Mouse (Mus musculus): ENCODE results near the gene Rps21.
"Not testable (repeated sequence)": the region's sequence is repeated elsewhere in the genome, so short reads cannot be mapped to it uniquely, and the experiment has no call there.

The Rps21 gene

GRCm38 (mm10) chr2:180259826-180260609, 2.8 kb downstream of the Rps21 start:
- DNase-seq = not testable (repeated sequence)

GRCm38 (mm10) chr2:180260610-180261480, 3.7 kb downstream of the Rps21 start:
- no peak for DNase-seq

DNA sequence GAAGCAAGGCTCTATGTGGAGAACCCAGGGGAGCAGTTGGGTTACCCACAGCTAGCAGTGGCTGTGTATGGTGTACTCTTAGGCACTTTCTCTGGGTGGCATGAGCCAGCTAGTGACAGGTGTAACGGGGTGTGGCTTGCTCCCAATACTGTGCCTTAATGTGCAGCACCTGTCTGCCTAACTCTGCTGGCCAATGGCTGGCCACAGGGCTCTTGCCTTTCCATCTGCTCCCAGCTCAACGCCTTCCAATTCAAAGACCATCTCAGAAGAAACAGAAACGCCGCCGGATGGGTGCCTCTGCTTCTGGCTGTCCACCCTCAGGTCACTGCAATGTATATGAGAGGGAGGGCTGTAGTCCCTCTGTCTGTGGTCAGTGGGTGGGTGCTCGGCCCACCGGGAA, 4.7 kb downstream of the Rps21 start:
- no peak for DNase-seq

DNA sequence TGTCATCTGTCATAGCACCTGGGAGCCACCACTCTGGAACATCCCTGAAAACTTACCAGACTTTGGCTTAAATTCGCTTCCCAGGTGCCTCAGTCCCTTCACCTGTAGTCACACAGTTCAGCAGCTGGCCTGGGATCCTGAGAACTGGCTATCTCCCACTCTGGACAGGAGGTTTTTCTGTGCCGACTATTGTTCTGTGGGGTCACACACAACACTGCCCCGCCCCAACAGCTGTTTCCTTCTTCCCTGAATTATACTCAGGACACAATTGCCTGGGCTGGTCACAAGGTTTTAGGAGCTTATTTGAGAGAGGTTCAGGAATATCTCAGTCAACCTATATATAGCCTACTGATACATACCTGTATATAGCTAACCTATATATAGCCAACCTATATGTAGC, 5.3 kb downstream of the Rps21 start:
- no peak for DNase-seq

- no peak for DNase-seq
These were observed 5.7 kb downstream of the Rps21 start for GRCm38 (mm10) chr2:180262891-180263290.

- no peak for DNase-seq
These were observed 10.8 kb downstream of the Rps21 start for GRCm38 (mm10) chr2:180267955-180268354.

- DNase-seq = no peak
These were observed 12.2 kb downstream of the Rps21 start for GRCm38 (mm10) chr2:180269329-180269728.

GRCm38 (mm10) chr2:180270537-180271255, 13.5 kb downstream of the Rps21 start:
- DNase-seq = no peak

GRCm38 (mm10) chr2:180271804-180272395, 14.7 kb downstream of the Rps21 start:
- DNase-seq = no peak

GRCm38 (mm10) chr2:180272884-180273321, 15.7 kb downstream of the Rps21 start:
- DNase-seq = peak; percentile 59

DNA sequence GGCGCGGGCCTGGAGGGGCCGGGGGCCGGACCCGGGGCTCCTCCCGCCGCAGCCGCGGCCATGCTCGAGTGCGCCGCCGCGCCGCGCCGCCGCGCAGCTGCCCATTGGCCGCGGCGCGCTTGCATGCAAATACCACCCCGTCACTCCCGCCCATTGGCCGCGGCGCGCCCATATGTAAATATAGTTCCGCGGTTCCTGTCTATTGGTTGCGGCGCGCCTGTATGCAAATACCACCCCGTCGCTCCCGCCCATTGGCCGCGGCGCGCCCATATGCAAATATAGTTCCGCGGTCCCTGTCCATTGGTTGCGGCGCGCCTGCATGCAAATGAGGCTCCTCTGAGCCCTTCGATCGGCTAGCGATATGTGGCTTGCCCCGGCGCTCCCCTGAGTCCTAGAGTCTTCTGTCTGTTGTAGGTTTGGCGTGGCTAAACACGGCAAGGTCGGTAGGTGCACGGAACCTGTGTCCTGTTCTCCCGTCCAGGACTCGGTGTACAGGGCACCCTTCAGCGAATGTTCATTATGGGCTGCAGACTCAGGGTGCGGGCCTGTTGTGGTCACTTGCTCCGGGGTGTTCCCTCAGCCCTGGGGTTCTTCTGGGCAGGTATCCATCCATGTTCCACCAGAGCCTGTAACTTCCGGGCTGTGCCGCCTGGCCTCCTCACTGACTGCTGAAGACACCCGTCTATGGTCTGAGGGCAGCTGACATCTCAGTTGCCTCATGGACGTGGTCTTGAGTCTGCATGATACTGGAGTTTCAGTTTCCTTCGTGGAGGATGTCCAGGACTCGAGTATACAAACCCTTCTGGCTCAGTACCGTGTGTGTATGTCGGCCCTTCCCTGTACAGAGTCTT, 16.4 kb downstream of the Rps21 start, which contains the start of gene Cables2:
Gene Cables2 (minus strand): TSS at position 103 of the 851 bp plus-strand sequence.
- peak; percentile 87 for DNase-seq

DNA sequence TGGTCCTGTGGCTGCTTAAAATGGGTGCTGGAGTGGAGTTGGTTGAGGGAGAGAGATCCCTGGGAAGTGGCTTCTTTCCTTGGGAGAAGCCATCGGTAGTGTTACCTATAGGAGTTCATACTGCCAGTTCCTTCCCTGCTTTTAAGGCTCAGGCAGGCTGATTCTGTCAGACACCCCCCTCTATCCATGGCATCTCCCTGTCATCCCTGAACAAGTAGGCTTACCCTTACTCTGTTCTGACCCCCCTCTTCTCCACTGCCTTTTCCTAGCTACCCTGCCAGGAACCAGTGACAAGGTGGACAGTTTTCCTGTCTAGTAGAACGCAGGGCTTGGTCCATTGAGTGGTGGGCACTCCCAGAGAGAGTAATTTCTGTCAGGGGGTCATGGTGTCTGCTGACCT, 17.3 kb downstream of the Rps21 start:
- DNase-seq = no peak

GRCm38 (mm10) chr2:180275836-180276235, 18.7 kb downstream of the Rps21 start:
- DNase-seq = peak; percentile 76

GRCm38 (mm10) chr2:180276385-180276784, 19.2 kb downstream of the Rps21 start:
- DNase-seq = no peak

DNA sequence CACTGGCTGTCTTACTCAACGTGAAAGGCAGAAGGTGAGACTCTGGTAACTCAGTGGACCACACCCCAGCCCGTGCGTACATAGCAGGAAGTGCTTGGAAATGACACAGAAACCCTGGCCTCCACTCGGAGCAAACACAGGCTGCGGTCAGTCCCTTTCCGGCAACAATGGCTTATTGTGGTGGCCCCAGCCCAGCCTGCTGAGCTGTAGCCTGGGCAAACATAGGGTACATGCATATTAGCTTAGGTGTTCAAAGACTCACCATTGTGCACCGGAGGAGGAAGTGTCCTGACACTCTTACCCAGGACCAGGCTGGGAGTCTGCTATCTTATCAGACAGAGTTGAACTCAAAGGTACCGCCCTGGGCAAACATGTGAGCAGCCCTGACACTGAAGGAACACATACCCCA, 19.7 kb downstream of the Rps21 start:
- DNase-seq = no peak

DNA sequence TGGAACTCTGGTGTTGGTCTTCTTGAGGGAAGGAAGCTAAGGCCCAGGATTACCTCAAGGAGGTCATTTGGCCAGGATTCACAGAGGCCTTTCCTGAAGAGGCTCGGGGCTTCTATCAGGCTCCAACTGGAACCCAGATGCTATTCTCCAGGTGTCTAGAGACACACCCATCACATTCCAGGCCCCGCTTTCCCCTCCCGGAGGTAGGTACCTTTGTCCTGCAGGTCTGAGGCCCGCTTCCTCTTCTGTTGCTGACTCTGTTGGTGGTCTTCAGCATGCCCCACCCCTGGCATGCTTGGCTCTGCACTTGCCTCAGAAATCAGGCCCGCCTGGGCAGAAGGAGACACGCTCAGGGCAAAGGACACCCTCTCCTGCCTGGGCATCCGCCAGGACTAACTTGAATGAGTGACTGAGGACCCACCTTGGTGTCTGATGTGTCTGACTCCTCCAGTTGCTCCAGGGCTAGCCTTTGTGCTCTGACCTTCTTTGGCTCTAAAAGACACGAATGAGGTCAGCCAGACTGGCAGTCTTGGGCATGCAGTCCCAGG, 20.7 kb downstream of the Rps21 start:
- DNase-seq = no peak

GRCm38 (mm10) chr2:180279321-180279720, 22.1 kb downstream of the Rps21 start:
- DNase-seq = no peak

DNA sequence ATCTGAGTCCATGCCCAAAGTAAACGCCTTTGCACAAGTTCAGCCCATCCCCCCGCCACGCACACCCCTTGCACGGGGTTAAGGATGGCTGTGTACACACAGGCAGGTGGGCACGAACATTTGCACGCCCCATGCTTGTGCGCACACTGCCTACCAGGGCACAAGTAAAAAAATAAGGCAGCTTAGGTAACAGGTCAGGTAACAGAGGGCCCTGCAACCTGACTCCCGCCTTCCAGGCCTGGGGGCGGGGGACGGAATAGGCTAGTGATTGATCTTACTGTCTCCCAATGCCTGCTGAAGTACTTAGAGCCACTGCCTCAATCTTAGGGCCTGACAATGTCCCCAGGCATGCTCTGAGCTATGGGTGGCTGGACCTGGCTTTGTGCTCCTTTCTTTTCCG, 31.8 kb downstream of the Rps21 start:
- no peak for DNase-seq

DNA sequence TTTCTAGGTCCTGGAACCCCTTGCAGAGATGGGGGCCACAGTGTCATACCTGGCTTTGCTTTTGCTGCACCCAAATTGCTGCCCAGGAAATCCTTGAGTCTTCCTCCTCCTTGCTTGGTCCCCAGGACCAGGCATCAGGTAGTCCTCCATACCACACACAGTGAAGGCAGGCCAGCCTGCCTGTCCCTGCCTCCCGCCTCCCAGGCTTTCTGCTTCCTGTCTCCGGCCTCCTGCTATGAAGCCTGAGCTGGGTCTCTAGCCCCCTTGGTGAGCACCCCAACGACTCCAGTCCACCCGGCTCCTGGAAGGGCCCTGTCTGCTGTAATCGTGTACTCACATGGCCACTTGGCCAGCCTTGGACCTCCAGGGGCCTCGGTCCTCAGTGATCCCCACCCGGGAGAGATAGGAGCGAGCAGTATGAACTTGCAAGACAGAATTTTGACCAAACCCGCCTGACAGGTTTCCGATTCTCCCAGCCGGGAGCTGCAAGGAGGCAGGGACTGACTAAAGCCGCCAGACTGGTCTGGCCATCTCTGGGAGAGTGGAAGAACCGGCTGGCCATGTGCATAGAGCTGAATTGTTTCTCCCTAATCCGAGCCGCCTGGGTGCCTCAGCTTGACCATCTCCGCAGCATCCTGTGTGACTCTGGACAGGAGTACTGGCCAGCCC, 32.4 kb downstream of the Rps21 start, which contains the start of gene Rbbp8nl:
Gene Rbbp8nl (minus strand): TSS at position 440 of the 669 bp plus-strand sequence.
- no peak for DNase-seq

GRCm38 (mm10) chr2:180290503-180290902, 33.3 kb downstream of the Rps21 start:
- DNase-seq = no peak

DNA sequence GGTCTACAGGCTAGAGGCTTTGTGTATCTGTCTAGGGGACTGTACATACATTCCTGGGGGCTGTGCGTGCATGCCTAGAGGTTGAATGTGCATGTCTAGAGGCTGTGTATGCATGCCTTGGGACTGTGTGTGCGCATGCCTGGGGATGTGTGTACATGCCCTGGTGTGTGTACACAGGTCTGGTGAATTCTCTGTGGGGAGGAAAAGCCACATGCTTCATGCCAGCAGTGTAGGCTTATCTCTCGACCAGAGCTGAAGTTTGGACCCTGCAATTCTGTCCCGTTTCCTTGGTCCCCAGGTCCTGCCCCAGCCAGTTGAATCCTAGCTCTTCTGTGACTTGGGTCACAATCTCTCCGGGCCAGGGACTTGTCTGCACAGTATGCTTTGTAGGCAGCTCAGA, 34.4 kb downstream of the Rps21 start:
- no peak for DNase-seq
